Mouse (Mus musculus) liver, postnatal 0 days (tissue): ENCODE measurements around the gene Comtd1. TPM values are rescaled to one million over a fixed set of nuclear protein-coding genes. Genes with fewer than 3 reads are reported as not detected.

Experiments
- ATAC-seq: fragments of 200-750 bp; cut with Nextera tagmentation; 2 replicates; pipeline ENCODE4 v1.8.0; 2017; ENCODE audit warnings: mild to moderate bottlenecking, moderate library complexity
- DNase-seq: peaks from one replicate; pipeline ENCODE4 v3.0.0-alpha.2; 2016
- H3K27ac ChIP-seq: fragments of 300-500 bp; sonication (generic); 2 replicates; pipeline ENCODE4 v1.5.1; 2014; ENCODE audit warnings: antibody characterized with exemption, moderate library complexity, mild to moderate bottlenecking, low read depth
- H3K27me3 ChIP-seq: fragments of 300-500 bp; sonication (generic); 2 replicates; pipeline ENCODE4 v1.6.1; 2014; ENCODE audit warnings: low read length, control low read depth, mixed read lengths; ENCODE audit not compliant: insufficient read depth
- H3K36me3 ChIP-seq: fragments of 300-500 bp; sonication (generic); replicated peaks from 2 replicates; pipeline ENCODE4 v1.6.1; 2014; ENCODE audit warnings: mild to moderate bottlenecking, control low read depth, low read length, moderate library complexity, mixed read lengths; ENCODE audit not compliant: insufficient read depth
- H3K4me1 ChIP-seq: fragments of 300-500 bp; sonication (generic); 2 replicates; pipeline ENCODE4 v1.6.1; 2014; ENCODE audit warnings: antibody characterized with exemption, mild to moderate bottlenecking, control low read depth; ENCODE audit not compliant: insufficient read depth
- H3K4me2 ChIP-seq: fragments of 300-500 bp; sonication (generic); 2 replicates; pipeline ENCODE4 v1.6.1; 2014; ENCODE audit warnings: low read depth, mild to moderate bottlenecking, low read length, moderate library complexity, mixed read lengths
- H3K4me3 ChIP-seq: fragments of 300-500 bp; sonication (generic); 2 replicates; pipeline ENCODE4 v1.5.1; 2014; ENCODE audit warnings: low read depth, low read length
- H3K9ac ChIP-seq: fragments of 300-500 bp; sonication (generic); replicated peaks from 2 replicates; pipeline ENCODE4 v1.6.1; 2014; ENCODE audit warnings: mild to moderate bottlenecking, moderate library complexity
- H3K9me3 ChIP-seq: fragments of 300-500 bp; sonication (generic); 2 replicates; pipeline ENCODE4 v1.6.1; 2016; ENCODE audit warnings: mild to moderate bottlenecking, control low read depth, low read length, mixed read lengths
- CTCF ChIP-seq: sonication (generic); IDR thresholded peaks from 2 replicates; pipeline ENCODE4 v1.5.1; 2016; ENCODE audit warnings: antibody characterized with exemption, low read depth
- EP300 ChIP-seq: IDR thresholded peaks from 2 replicates; pipeline ENCODE4 v1.6.1; 2016; ENCODE audit warnings: antibody characterized with exemption, low read depth, mild to moderate bottlenecking
- whole genome bisulfite sequencing: fragments of 180-500 bp; shearing (Covaris S2); extraction: QIAGEN DNeasy Blood & Tissue Kit; methylation state at CpG from one replicate; pipeline ENCODE4 v1.1.7; 2014; ENCODE audit not compliant: insufficient replicate concordance; 5-methylcytosine and 5-hydroxymethylcytosine counted together
- polyA plus RNA-seq: library from polyadenylated mRNA; unstranded; fragments of >200 nt; fragmentation: Nextera tagmentation; extraction: Ambion mirVana; gene quantifications from 2 replicates; pipeline ENCODE4 v1.2.1, GENCODE M21; 2015

Gene Comtd1
- polyA plus RNA-seq, 1 experiment from 2014 or later, result 14.2 TPM

- WGBS, result 77% methylated on average over 8 of the region's 8 CpGs
- no peak overlapping the region for H3K4me2 ChIP-seq
- H3K4me3 ChIP-seq, result no peak overlapping the region
- H3K9ac ChIP-seq, result no peak overlapping the region
- peaks cover 14% of the 10 kb centered on the region for H3K4me1 ChIP-seq
- TF ChIP-seq CTCF (no peak), EP300 (no peak)
- no peak for DNase-seq
- H3K27me3 ChIP-seq, result no peaks in the 10 kb centered on the region
- H3K27ac ChIP-seq, result no peak overlapping the region
- H3K36me3 ChIP-seq, result peaks cover 84% of the 10 kb centered on the region
- H3K9me3 ChIP-seq, result no peaks in the 10 kb centered on the region
- no peak for ATAC-seq
Observed at GRCm38 (mm10) chr14:21838336-21839017, 10.3 kb downstream of the Comtd1 start.

GRCm38 (mm10) chr14:21831830-21832403 lies 16.9 kb downstream of the Comtd1 start:
- ATAC-seq (peak; percentile 9; the same call in 1 of the 2 replicates), DNase-seq (peak; percentile 53)
- peaks cover 34% of the 10 kb centered on the region for H3K4me1 ChIP-seq
- H3K9ac ChIP-seq, result peak overlapping the region; percentile 96
- WGBS, result under 1% methylated on average over 28 of the region's 28 CpGs
- peaks cover 31% of the 10 kb centered on the region for H3K36me3 ChIP-seq
- no peaks in the 10 kb centered on the region for H3K9me3 ChIP-seq
- H3K4me2 ChIP-seq, result peak overlapping the region; percentile 74
- TF ChIP-seq EP300 (no peak), CTCF (no peak)
- peak overlapping the region; percentile 98 for H3K4me3 ChIP-seq
- peak overlapping the region; percentile 94 for H3K27ac ChIP-seq
- H3K27me3 ChIP-seq, result no peaks in the 10 kb centered on the region

- TF ChIP-seq EP300 (peak; percentile 4; the same call in 1 of the 2 replicates), CTCF (0 out of 2 replicates have a peak, but pooled peaks have one; percentile 24)
- peak overlapping the region; percentile 74 for H3K4me2 ChIP-seq
- H3K9ac ChIP-seq, result peak overlapping the region; percentile 96
- H3K36me3 ChIP-seq, result peaks cover 24% of the 10 kb centered on the region
- under 1% methylated on average over 72 of the region's 73 CpGs for WGBS
- peak; percentile 99 for ATAC-seq
- H3K27me3 ChIP-seq, result no peaks in the 10 kb centered on the region
- H3K4me3 ChIP-seq, result peak overlapping the region; percentile 98
- H3K9me3 ChIP-seq, result no peaks in the 10 kb centered on the region
- H3K27ac ChIP-seq, result peak overlapping the region; percentile 94
- peaks cover 38% of the 10 kb centered on the region for H3K4me1 ChIP-seq
- peak; percentile 98 for DNase-seq
Observed at GRCm38 (mm10) chr14:21830876-21831767, 17.7 kb downstream of the Comtd1 start.

- no peak overlapping the region for H3K4me3 ChIP-seq
- no peak overlapping the region for H3K4me2 ChIP-seq
- no peaks in the 10 kb centered on the region for H3K9me3 ChIP-seq
- no peaks in the 10 kb centered on the region for H3K27me3 ChIP-seq
- H3K9ac ChIP-seq, result no peak overlapping the region
- TF ChIP-seq EP300 (no peak), CTCF (no peak)
- 73% methylated on average over 9 of the region's 9 CpGs for WGBS
- H3K27ac ChIP-seq, result no peak overlapping the region
- H3K4me1 ChIP-seq, result peaks cover 33% of the 10 kb centered on the region
- DNase-seq, result no peak
- no peaks in the 10 kb centered on the region for H3K36me3 ChIP-seq
- no peak for ATAC-seq
Observed at GRCm38 (mm10) chr14:21825786-21826491, 22.8 kb downstream of the Comtd1 start.

GRCm38 (mm10) chr14:21824938-21825337 lies 23.8 kb downstream of the Comtd1 start, which contains the start of gene Vdac2:
Gene Vdac2, plus strand, starts transcription at chr14:21825238.
- 80% methylated on average over 2 of the region's 2 CpGs for WGBS
- H3K4me2 ChIP-seq, result no peak within 1 kb of the TSS
- no peaks in the 10 kb centered on the region for H3K36me3 ChIP-seq
- H3K9ac ChIP-seq, result no peak within 1 kb of the TSS
- H3K4me3 ChIP-seq, result no peak within 1 kb of the TSS
- H3K27ac ChIP-seq, result 0 out of 2 replicates have a peak within 1 kb of the TSS, but pooled peaks have one; percentile 84
- no peaks in the 10 kb centered on the region for H3K9me3 ChIP-seq
- no peaks in the 10 kb centered on the region for H3K27me3 ChIP-seq
- H3K4me1 ChIP-seq, result peaks cover 25% of the 10 kb centered on the region
- DNase-seq (no peak), ATAC-seq (no peak)
- TF ChIP-seq EP300, result no peak
- TF ChIP-seq CTCF, result no peak

- no peaks in the 10 kb centered on the region for H3K9me3 ChIP-seq
- H3K4me1 ChIP-seq, result peaks cover 19% of the 10 kb centered on the region
- peak overlapping the region; percentile 84 for H3K27ac ChIP-seq
- no peak overlapping the region for H3K4me2 ChIP-seq
- H3K27me3 ChIP-seq, result no peaks in the 10 kb centered on the region
- H3K36me3 ChIP-seq, result no peaks in the 10 kb centered on the region
- no peak for DNase-seq
- H3K4me3 ChIP-seq, result no peak overlapping the region
- H3K9ac ChIP-seq, result no peak overlapping the region
- no peak for ATAC-seq
- WGBS, result 65% methylated on average over 7 of the region's 7 CpGs
- no peak for TF ChIP-seq CTCF
- TF ChIP-seq EP300, result no peak
Observed at GRCm38 (mm10) chr14:21823897-21824296, 24.9 kb downstream of the Comtd1 start.
